Mouse (Mus musculus): Measurements from ENCODE around the gene Hdhd5.

Hdhd5 gene

DNA sequence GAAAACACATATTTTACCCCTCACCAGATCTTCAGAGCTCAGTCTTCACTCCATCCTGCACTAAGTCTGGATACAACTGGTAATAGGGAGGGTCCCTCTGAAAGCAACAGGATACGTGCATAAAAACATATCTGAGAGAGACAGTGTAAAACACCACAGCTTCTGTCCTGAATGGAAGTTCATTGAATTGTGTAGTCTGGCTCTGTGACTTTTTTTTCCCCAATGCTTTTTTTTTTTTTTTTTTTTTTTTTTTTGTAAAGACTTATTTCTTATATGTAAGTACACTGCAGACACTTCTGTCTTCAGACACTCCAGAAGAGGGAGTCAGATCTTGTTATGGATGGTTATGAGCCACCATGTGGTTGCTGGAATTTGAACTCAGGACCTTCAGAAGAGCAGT, 1.5 kb upstream of the Hdhd5 start:
- no peak for DNase-seq (ENCODE audit: low spot score)

DNA sequence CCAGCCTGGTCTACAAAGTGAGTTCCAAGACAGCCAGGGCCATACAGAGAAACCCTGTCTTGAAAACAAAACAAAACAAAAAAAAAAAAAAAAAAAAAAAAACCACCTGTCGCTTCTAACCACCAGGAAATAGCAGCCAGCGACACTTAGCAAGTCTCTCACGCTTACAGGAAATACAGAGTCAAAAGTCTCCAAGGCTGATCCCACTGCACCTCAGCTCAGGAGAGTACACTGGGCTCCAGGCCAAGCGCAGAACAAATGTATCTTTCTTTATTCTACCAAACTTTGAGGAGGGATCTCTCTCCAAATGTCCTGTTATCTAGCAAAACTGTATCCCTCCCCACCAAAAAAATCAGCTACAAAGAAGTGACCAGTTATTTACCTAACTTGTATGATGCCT, 2.0 kb downstream of the Hdhd5 start:
- DNase-seq (ENCODE audit: low spot score) = no peak

- DNase-seq (ENCODE audit: low spot score) = no peak
Measured at GRCm38 (mm10) chr6:120524796-120525195, 6.3 kb downstream of the Hdhd5 start.

GRCm38 (mm10) chr6:120519647-120520046, 11.5 kb downstream of the Hdhd5 start:
- no peak for DNase-seq (ENCODE audit: low spot score)

DNA sequence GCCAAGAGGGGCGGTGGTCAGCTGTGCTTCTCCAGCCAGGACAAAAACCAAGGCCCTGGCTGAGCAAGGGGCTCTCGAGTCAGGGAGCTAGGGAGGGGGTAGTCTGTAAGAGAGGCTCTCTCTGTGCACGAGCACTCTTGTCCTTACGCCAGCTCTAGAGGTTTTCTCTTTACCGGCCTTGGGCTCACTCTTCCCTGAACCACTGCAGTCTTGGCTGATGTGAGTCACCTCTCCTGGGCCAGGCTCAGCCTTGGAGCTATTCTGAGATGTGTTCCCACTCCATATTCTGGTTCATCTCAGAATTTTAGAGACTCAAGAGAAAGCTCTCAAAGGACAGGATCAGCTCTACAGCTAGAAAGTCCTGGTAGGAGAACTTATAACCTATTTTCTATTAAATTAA, 13.8 kb downstream of the Hdhd5 start:
- no peak for DNase-seq (ENCODE audit: low spot score)

DNA sequence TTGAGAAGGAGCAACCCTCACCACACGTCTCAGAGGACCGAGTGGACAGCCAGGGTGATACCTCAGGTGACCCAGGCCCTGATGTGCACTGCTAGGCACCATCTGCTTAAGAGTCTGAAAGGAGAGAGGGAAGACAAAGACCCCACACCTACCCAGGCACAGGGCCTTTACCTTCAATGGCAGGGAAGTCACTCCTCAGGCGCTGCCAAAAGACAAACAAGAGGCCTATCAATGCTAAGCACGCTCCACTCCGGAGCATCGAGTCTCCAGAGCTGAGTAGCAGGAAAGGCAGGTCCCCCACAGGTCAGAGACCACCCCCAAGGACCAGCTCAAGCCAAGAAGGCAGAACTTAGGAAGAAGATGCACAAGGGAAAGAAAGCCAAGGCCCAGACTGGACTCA, 14.2 kb downstream of the Hdhd5 start:
- DNase-seq (ENCODE audit: low spot score) = no peak

- no peak for DNase-seq (ENCODE audit: low spot score)
Measured at GRCm38 (mm10) chr6:120516422-120516821, 14.7 kb downstream of the Hdhd5 start.

DNA sequence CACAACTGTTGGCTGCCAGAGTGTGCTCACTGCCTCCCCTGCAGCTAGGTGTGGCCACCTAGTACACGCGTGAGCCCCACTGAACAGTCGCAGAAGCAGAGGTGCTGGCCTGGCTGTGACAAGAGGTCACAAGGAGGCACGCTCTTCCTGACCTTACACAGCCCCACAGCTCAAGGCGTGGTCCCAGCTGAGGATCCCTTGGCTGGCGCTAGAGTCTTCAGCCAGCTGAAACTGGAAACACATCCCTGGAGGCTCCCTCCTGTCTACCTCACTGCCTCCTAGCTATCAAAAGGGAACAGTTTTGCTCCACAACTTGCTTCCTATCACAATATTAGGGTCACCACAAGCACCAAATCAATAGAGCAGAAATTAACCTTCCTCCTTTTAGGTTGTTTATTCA, 19.9 kb downstream of the Hdhd5 start:
- no peak for DNase-seq (ENCODE audit: low spot score)

GRCm38 (mm10) chr6:120510425-120510824, 20.7 kb downstream of the Hdhd5 start:
- DNase-seq (ENCODE audit: low spot score) = peak; percentile 56

DNA sequence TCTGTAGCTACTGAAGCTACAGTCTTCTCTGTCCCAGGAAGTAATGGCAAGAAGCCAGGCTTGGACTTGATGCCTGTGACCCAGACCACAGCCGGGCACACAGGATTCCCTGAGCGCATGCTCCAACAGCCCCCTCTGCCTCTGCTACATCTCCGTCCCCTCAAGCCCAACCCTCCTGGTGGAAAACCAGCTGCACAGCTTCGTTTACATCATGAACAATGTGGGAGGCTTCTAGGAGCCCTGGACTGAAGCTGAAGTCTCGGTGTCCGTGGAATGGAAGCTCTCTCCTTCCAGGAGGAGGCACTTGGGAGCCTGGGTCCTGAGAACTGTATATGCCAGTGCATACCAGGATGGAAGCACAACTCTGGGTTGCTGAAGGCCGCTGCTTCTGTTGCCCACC, 21.1 kb downstream of the Hdhd5 start:
- no peak for DNase-seq (ENCODE audit: low spot score)

GRCm38 (mm10) chr6:120508645-120509044, 22.5 kb downstream of the Hdhd5 start:
- no peak for DNase-seq (ENCODE audit: low spot score)

DNA sequence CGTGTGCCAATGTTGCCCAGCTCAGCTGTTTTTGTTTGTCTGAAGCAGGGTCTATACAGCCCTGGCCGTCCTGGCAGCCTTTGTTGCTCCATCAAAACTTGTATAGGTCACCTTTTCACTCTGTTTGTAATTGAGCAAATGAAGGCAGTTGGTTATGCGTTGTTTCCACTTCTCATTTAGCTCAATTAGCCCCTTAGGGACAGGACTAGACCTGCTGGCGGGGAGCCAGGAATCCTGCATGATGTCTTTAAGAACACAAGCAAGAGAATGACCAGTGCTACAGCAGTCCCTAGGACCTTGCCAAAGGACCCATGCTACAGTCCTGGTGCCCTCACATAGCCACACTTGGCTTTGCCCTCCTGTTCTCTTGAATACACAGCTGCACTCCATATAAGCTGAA, 25.6 kb downstream of the Hdhd5 start:
- DNase-seq (ENCODE audit: low spot score) = no peak

DNA sequence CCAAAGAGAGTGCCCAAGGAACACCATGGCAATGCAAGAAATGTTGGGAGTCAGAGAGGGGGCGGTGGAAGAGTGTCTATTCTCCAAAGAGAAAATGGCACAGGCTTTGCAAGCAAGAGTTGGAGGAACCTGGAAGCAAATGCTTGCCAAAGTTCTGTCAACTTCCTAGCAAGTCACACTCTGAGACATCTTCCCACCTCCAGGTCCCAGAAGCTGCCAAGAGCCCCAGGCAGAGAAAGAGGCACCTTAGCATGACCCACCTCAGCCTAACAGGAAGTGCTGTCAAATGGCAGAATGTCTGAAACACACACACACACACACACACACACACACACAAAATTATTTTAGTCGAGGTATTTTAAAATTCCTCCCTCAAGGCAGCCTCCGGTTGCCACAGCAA, 27.1 kb downstream of the Hdhd5 start:
- DNase-seq (ENCODE audit: low spot score) = no peak

DNA sequence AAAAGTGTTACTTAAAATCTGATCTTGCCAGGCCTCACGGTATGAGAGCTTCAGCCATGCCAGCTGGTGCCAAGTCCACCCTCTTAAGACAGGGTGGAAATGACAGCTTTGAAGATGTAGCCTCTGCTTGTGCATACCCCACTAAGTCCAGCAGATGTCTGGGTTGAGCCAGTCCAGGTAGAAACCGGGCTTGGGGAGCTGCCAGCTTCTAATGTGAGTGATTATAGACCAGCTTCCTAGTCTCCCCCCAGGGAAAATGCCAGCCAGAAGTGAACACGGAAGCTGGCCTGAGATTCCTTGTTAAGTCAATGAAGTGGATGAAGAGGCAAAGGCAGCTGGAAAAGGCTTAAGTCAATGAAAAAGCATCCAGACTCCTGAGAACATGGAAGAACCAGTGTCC, 34.6 kb downstream of the Hdhd5 start:
- peak; percentile 4 for DNase-seq (ENCODE audit: low spot score)

DNA sequence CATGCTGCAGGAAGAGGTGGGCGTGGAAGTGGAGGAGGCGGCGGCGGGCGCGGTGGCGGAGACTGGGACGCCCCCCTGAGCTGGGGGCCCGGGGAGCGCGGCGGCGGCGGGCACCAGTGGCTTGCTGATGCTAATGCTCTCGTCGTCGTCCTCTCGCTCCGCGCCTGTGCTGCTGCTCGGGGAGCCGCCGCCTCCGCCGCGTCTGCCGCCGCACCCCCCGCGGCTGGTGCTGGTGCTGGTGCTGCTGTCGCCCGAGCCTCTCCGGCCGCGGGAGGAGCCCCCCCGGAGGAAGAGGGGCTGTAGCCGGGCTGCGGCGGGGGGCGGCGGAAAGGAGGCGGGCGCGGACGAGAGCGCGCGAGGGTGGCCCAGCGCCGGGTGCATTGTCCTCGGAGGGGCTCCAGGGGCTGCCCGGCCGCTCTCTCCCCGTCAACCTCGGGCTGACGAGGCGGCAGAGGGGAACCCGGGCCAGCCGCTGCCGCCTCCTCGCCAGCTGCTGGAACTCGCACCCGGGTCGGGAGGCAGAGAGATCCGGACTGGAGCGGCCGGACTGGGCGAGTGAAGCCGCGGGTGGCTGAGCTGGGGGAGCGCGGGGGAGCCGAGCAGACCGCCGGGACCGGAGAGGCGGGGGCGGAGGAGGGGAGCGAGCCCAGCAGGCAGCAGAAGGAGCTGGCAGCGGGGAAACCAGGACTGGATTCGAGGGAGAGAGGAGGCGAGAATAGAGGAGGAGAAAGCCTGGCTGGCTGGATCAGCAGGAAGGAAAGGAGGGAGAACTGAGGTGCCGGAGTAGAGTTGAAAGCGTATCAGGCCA, 37.5 kb downstream of the Hdhd5 start, which contains the start of gene Tmem121b:
Gene Tmem121b (minus strand): TSS at position 434 of the 808 bp plus-strand sequence.
- DNase-seq (ENCODE audit: low spot score) = peak; percentile 88

DNA sequence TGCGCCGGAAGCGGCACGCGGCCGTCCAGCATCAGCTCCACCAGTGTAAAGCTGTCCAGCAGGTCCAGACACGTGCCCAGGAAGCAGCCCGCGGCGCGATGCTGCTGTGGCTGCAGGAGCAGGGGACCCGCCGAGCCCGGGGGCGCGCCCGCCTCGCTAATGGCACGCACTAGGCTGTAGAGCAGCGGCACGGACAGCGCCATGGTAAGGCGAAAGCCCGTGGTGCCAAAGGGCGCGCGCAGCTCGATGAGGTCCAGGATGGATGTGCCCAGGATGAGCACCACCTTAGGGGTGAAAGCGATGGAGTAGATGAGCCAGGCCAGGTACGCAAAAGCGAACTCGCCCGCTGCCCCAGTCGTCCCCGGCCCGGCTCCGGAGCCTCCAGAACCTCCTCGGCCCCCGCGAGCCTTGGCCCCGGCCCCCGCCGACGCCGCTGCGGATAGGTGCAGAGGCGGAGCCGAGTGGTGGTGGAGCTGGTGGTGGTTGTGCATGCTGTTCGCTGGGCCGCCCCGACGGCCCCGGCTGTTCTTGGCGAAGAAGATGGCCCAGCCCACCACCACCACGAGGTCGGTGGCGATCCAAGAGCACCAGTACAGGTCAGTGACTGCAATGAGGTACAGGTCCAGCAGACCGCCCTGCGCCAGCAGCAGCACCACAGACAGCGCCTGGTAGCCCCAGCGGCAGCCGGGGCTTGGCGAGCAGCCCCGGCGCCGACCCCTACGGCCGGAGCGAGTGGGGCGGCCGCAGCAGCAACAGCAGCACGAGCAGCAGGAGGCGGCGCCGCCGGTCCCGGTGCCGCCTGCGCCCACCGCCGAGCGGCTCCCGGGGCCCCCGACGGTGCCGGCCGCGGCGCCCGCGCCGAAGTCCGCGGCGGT, 38.4 kb downstream of the Hdhd5 start:
- peak; percentile 36 for DNase-seq (ENCODE audit: low spot score)

GRCm38 (mm10) chr6:120491862-120492498, 39.1 kb downstream of the Hdhd5 start:
- DNase-seq (ENCODE audit: low spot score) = peak; percentile 21

- peak; percentile 14 for DNase-seq (ENCODE audit: low spot score)
Measured at GRCm38 (mm10) chr6:120491064-120491463, 40.1 kb downstream of the Hdhd5 start.

GRCm38 (mm10) chr6:120489461-120489860, 41.7 kb downstream of the Hdhd5 start:
- DNase-seq (ENCODE audit: low spot score) = peak; percentile 4

GRCm38 (mm10) chr6:120488647-120489046, 42.5 kb downstream of the Hdhd5 start:
- peak; percentile 21 for DNase-seq (ENCODE audit: low spot score)

GRCm38 (mm10) chr6:120486051-120486510, 45.0 kb downstream of the Hdhd5 start:
- peak; percentile 7 for DNase-seq (ENCODE audit: low spot score)

DNA sequence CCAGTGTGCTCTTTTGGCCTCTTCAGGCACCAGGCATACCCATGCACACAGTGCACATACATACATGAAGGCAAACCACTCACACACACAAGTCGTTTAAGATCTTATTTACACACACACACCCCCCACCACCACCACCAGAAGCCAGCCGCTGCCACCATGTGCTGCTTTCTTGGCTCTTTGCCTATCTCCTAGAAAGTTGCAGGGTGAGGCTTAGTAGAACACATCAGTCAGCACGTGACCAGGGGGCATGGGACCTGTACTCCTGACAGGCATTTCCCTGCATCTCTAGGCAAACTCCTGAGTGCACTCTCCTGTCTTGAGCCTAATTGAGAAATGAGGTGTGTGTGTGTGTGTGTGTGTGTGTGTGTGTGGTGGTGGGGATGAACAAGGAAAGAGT, 46.1 kb downstream of the Hdhd5 start:
- DNase-seq (ENCODE audit: low spot score) = no peak
